ENCODE assay signal across 8 mouse cellular contexts in genomic region chr11:101119761-101120544, GRCm38 (mm10). TPM values are rescaled to one million over a fixed set of nuclear protein-coding genes. Genes with fewer than 3 reads are reported as not detected.
DNase-seq lines count a peak whose midpoint lies in the region; ATAC-seq lines count a peak whose summit lies in the region.

Gene Retreg3, minus strand, starts transcription at chr11:101119893.
Gene Tubg1, plus strand, starts transcription at chr11:101119938.

- no peaks in the 10 kb centered on the region for H3K27me3 ChIP-seq in hindbrain, embryonic 11.5 days (ENCODE audit: control insufficient read depth, insufficient read depth, low read length)

- peak; percentile 94 for ATAC-seq in hindbrain, embryonic 11.5 days (ENCODE audit: low FRiP score)

- H3K27ac ChIP-seq in hindbrain, embryonic 11.5 days (ENCODE audit: low read depth, low read length): peak within 1 kb of the TSS; percentile 85

- peak within 1 kb of the TSS; percentile 92 for H3K4me2 ChIP-seq in hindbrain, embryonic 11.5 days (replicated peaks; ENCODE audit: low read depth, low read length)

- H3K9ac ChIP-seq in hindbrain, embryonic 11.5 days (ENCODE audit: low read depth, low read length): peak within 1 kb of the TSS; percentile 83

- H3K4me1 ChIP-seq in hindbrain, embryonic 11.5 days (replicated peaks; ENCODE audit: control insufficient read depth, insufficient read depth, low read length): peaks cover 6% of the 10 kb centered on the region; the same call in 1 of the 2 replicates

- peak within 1 kb of the TSS; percentile 81 for H3K4me3 ChIP-seq in hindbrain, embryonic 11.5 days (ENCODE audit: low read depth, low read length)

- under 1% methylated on average over 61 of the region's 61 CpGs for WGBS in hindbrain, embryonic 11.5 days

- H3K36me3 ChIP-seq in hindbrain, embryonic 11.5 days (ENCODE audit: control insufficient read depth, insufficient read depth, low read length): peaks cover 5% of the 10 kb centered on the region; the same call in 1 of the 2 replicates

- peak; percentile 100 for DNase-seq in Muller cell, postnatal 12 days (ENCODE audit: inconsistent ontology term)
- DNase-seq in cerebellum, adult 9-11 months: peak; percentile 99
- DNase-seq in frontal cortex, adult 2 months (ENCODE audit: extremely low spot score in 1 of 2, low spot score in 1 of 2): peak; percentile 95 to 99
- peak; percentile 100 for DNase-seq in hindbrain, embryonic 11.5 days (ENCODE audit: low spot score)
- peak; percentile 99 to 100 for DNase-seq in layer of hippocampus, postnatal 10 days (ENCODE audit: low spot score in 2 of 2)
- DNase-seq in lung, postnatal 10 days: peak; percentile 99
- DNase-seq in ovary, postnatal 36 days (ENCODE audit: low spot score): peak; percentile 99
- DNase-seq in thymus, postnatal 25 days: peak; percentile 99

- H3K9me3 ChIP-seq in hindbrain, embryonic 11.5 days (ENCODE audit: control insufficient read depth, low read length): no peaks in the 10 kb centered on the region

RNA-seq across cellular contexts. Expression of gene Retreg3, which starts in this region (rescaled TPM):
- polyA plus RNA-seq in frontal cortex, adult 2 months (2012; rRNA removed): 66.2 and 66.5 TPM in 2 replicates
- 10.7 and 12.0 TPM in 2 replicates for polyA plus RNA-seq in hindbrain, embryonic 11.5 days (2014; fragmentation: Nextera tagmentation; extraction: Ambion mirVana)
- 10 to 100 TPM; 51.5 to 58.8 TPM for total RNA-seq in layer of hippocampus, postnatal 10 days (2021)

RNA-seq across cellular contexts. Expression of gene Tubg1, which starts in this region (rescaled TPM):
- 21.5 and 24.7 TPM in 2 replicates for polyA plus RNA-seq in frontal cortex, adult 2 months (2012; rRNA removed)
- 97.7 and 98.6 TPM in 2 replicates for polyA plus RNA-seq in hindbrain, embryonic 11.5 days (2014; fragmentation: Nextera tagmentation; extraction: Ambion mirVana)
- total RNA-seq in layer of hippocampus, postnatal 10 days (2021): 10 to 100 TPM; 43.1 to 47.3 TPM

Comparison
In these comparisons a context has a peak if more than half of its experiments do, and no peak if none do; other contexts are left out.
1. Peak in every context shown above with its lines: DNase-seq, ATAC-seq, H3K4me3 ChIP-seq and H3K27ac ChIP-seq.